Mouse (Mus musculus) retina, postnatal 1 day (tissue): ENCODE data around the gene Adgrd1.
A peak's percentile ranks its signal among the peaks of the same experiment; 100 is the strongest.

ENCODE experiments used
- DNase-seq: peaks from one replicate; pipeline ENCODE4 v3.0.0-alpha.2; 2012

Gene Adgrd1

GRCm38 (mm10) chr5:129096511-129096910 is at the start of gene Adgrd1:
TSS of gene Adgrd1 (plus strand) at chr5:129096750.
- DNase-seq: no peak

- DNase-seq: peak; percentile 50
Measured at GRCm38 (mm10) chr5:129049372-129049771, 47.2 kb upstream of the Adgrd1 start.

GRCm38 (mm10) chr5:129051910-129052309 is 44.6 kb upstream of the Adgrd1 start:
- no peak for DNase-seq

GRCm38 (mm10) chr5:129052636-129053355 is 43.8 kb upstream of the Adgrd1 start:
- peak; percentile 46 for DNase-seq

- DNase-seq: no peak
Measured at GRCm38 (mm10) chr5:129054675-129055284, 41.8 kb upstream of the Adgrd1 start.

- DNase-seq: no peak
Measured at GRCm38 (mm10) chr5:129059116-129059515, 37.4 kb upstream of the Adgrd1 start.

GRCm38 (mm10) chr5:129061579-129061978 is 35.0 kb upstream of the Adgrd1 start:
- peak; percentile 77 for DNase-seq

- peak; percentile 88 for DNase-seq
Measured at GRCm38 (mm10) chr5:129063037-129063791, 33.3 kb upstream of the Adgrd1 start.

GRCm38 (mm10) chr5:129063792-129064087 is 32.8 kb upstream of the Adgrd1 start:
- no peak for DNase-seq

- no peak for DNase-seq
Measured at GRCm38 (mm10) chr5:129064186-129064585, 32.4 kb upstream of the Adgrd1 start.

- DNase-seq: no peak
Measured at GRCm38 (mm10) chr5:129065301-129065700, 31.2 kb upstream of the Adgrd1 start.

- no peak for DNase-seq
Measured at GRCm38 (mm10) chr5:129065946-129066345, 30.6 kb upstream of the Adgrd1 start.

- DNase-seq: no peak
Measured at GRCm38 (mm10) chr5:129066541-129067230, 29.9 kb upstream of the Adgrd1 start.

GRCm38 (mm10) chr5:129067231-129067834 is 29.2 kb upstream of the Adgrd1 start:
- DNase-seq: no peak

- no peak for DNase-seq
Measured at GRCm38 (mm10) chr5:129071761-129072280, 24.7 kb upstream of the Adgrd1 start.

GRCm38 (mm10) chr5:129073404-129073803 is 23.1 kb upstream of the Adgrd1 start:
- DNase-seq: no peak

GRCm38 (mm10) chr5:129076098-129076497 is 20.5 kb upstream of the Adgrd1 start:
- DNase-seq: no peak

- no peak for DNase-seq
Measured at GRCm38 (mm10) chr5:129077240-129077639, 19.3 kb upstream of the Adgrd1 start.

- no peak for DNase-seq
Measured at GRCm38 (mm10) chr5:129081521-129081920, 15.0 kb upstream of the Adgrd1 start.

- no peak for DNase-seq
Measured at GRCm38 (mm10) chr5:129085153-129085552, 11.4 kb upstream of the Adgrd1 start.

GRCm38 (mm10) chr5:129092345-129093065 is 4.0 kb upstream of the Adgrd1 start:
- no peak for DNase-seq

- no peak for DNase-seq
Measured at GRCm38 (mm10) chr5:129093158-129093557, 3.4 kb upstream of the Adgrd1 start.
